Mouse (Mus musculus): ENCODE data around the gene Kcng3. TPM values are rescaled to one million over a fixed set of nuclear protein-coding genes. Genes with fewer than 3 reads are reported as not detected.

Kcng3 gene
- 0.26 and 1.1 TPM in 2 replicates for polyA plus RNA-seq (2012; rRNA removed; ENCODE audit: low replicate concordance)

DNA sequence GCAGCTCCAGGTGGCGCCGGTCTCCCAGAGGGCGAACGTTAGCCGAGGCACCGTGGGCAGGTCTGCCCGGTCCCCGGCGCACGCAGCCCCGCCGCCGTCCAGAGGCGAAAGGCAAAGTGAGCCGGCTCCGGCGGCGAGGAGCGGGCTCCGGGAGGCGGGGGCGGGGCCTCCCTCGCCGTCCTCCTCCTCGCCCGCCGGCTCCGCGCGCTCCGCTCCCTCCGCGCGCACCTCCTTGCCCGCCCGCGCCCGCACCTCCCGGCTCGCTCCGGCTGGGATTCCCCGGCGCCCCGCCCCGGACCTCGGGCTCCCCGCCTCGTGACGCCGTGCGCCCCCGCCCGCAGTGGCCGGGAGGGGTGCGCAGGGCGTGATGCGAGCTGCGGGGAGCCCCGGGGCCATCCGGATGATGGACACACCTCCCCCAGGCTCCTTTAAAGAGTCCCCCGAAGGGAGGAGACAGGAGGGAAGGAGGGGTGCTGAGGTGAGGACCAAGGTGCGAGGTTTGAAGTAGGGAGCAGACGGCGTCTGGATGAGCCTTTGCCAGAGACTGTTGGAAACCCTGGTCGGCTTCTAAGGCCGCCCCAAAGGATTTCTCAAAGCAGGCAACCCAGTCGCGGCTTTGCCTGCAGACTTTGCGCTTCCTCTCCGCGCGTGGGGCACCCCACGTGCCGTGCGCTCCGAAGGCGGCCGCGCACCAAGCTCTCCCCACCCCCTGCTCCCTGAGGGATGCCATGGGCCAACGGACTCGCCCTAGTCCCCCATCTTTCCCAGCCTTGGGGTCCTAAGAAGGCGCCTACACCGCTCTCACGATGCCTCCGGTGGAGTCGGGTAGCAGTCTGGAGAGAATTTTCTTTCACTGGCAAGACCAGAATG, at the start of gene Kcng3:
TSS of gene Kcng3 (minus strand) at position 113 of the 870 bp plus-strand sequence.

Other genes with a start within 250 kb of the Kcng3 start
- 88.9 and 127 TPM in 2 replicates for gene Cox7a2l, start 114.6 kb downstream of the Kcng3 start, polyA plus RNA-seq (2012; rRNA removed; ENCODE audit: low replicate concordance)
- 27.1 and 53.3 TPM in 2 replicates for gene Mta3, start 74.3 kb upstream of the Kcng3 start, polyA plus RNA-seq (2012; rRNA removed; ENCODE audit: low replicate concordance)
- gene Haao, start 216.1 kb upstream of the Kcng3 start, polyA plus RNA-seq (2012; rRNA removed; ENCODE audit: low replicate concordance), result 25.5 and 40.7 TPM in 2 replicates